Mouse (Mus musculus) CH12.LX (cell line): ENCODE data around the gene Atg5. TPM values are rescaled to one million over a fixed set of nuclear protein-coding genes. Genes with fewer than 3 reads are reported as not detected.

Experiments used
- DNase-seq: peaks from one replicate; pipeline ENCODE4 v3.0.0-alpha.2; 2013; ENCODE audit errors: extremely low read depth
- H3K27ac ChIP-seq: 2 replicates; pipeline ENCODE4 v1.5.1; 2012; ENCODE audit warnings: low read depth, mild to moderate bottlenecking, control low read depth, moderate library complexity; ENCODE audit not compliant: insufficient read depth
- H3K27me3 ChIP-seq: replicated peaks from 2 replicates; pipeline ENCODE3; 2012; ENCODE audit warnings: inconsistent platforms
- H3K36me3 ChIP-seq, 2 experiments: replicated peaks in 1 of 2; 2 replicates each; pipeline versions ENCODE3 to v1.6.1; 2012; ENCODE audit warnings: inconsistent platforms in 1 of 2, low read length in 1 of 2, mild to moderate bottlenecking in 1 of 2, mixed read lengths in 1 of 2, moderate library complexity in 1 of 2; ENCODE audit not compliant: control insufficient read depth in 1 of 2, insufficient read depth in 1 of 2
- H3K4me1 ChIP-seq, 2 experiments: 2 replicates each; pipeline ENCODE4 v1.6.1; 2012; ENCODE audit warnings: inconsistent platforms in 1 of 2, moderate library complexity in 1 of 2; ENCODE audit not compliant: insufficient read depth in 2 of 2, control insufficient read depth in 1 of 2
- H3K4me2 ChIP-seq: 2 replicates; pipeline ENCODE4 v1.6.1; 2012; ENCODE audit warnings: low read depth, mild to moderate bottlenecking, control low read depth; ENCODE audit not compliant: poor library complexity, insufficient read depth, severe bottlenecking
- H3K4me3 ChIP-seq, 3 experiments: fragments of 150-350 bp in 1 of 3; sonication (generic) in 1 of 3; replicated peaks in 1 of 3; 2 replicates each; pipeline versions ENCODE3 to v1.5.1; 2011 to 2012; ENCODE audit warnings: low read depth in 2 of 3, low read length in 2 of 3, mild to moderate bottlenecking in 2 of 3, moderate library complexity in 2 of 3, control low read depth in 1 of 3, improper control_type of control experiment in 1 of 3, inconsistent platforms in 1 of 3, mixed read lengths in 1 of 3; ENCODE audit not compliant: poor library complexity in 1 of 3
- H3K79me2 ChIP-seq: replicated peaks from 2 replicates; pipeline ENCODE4 v1.6.1; 2012; ENCODE audit warnings: mild to moderate bottlenecking, moderate library complexity; ENCODE audit not compliant: control insufficient read depth, poor library complexity, insufficient read depth, severe bottlenecking; ENCODE audit errors: extremely low read depth
- H3K9ac ChIP-seq: 2 replicates; pipeline ENCODE4 v1.6.1; 2012; ENCODE audit warnings: low read depth, mild to moderate bottlenecking, control low read depth, moderate library complexity; ENCODE audit not compliant: insufficient read depth
- H3K9me3 ChIP-seq: replicated peaks from 2 replicates; pipeline ENCODE3; 2012; ENCODE audit warnings: low read length, inconsistent platforms, mixed read lengths
- BHLHE40 ChIP-seq: IDR thresholded peaks from 2 replicates; pipeline ENCODE4 v1.6.1; 2011; ENCODE audit warnings: mild to moderate bottlenecking, low read depth, low read length, improper control_type of control experiment
- CHD2 ChIP-seq: IDR thresholded peaks from 2 replicates; pipeline ENCODE4 v1.6.1; 2011; ENCODE audit warnings: low read length, improper control_type of control experiment
- EP300 ChIP-seq: IDR thresholded peaks from 2 replicates; pipeline ENCODE4 v1.6.1; 2011; ENCODE audit warnings: low read length, improper control_type of control experiment
- ETS1 ChIP-seq: conservative IDR thresholded peaks from 2 replicates; pipeline ENCODE4 v1.6.1; 2012; ENCODE audit warnings: low read depth, mild to moderate bottlenecking, inconsistent platforms, low read length, improper control_type of control experiment, moderate library complexity
- GABPA ChIP-seq: IDR thresholded peaks from 2 replicates; pipeline ENCODE4 v1.6.1; 2012; ENCODE audit warnings: low read depth, low read length, improper control_type of control experiment, inconsistent platforms; ENCODE audit not compliant: insufficient replicate concordance
- HCFC1 ChIP-seq: IDR thresholded peaks from 2 replicates; pipeline ENCODE4 v1.6.1; 2012; ENCODE audit warnings: low read depth, mild to moderate bottlenecking, inconsistent platforms, low read length, improper control_type of control experiment
- IRF4 ChIP-seq: IDR thresholded peaks from 2 replicates; pipeline ENCODE4 v1.6.1; 2014; ENCODE audit warnings: low read depth, mild to moderate bottlenecking, inconsistent platforms, low read length, improper control_type of control experiment
- JUN ChIP-seq: IDR thresholded peaks from 2 replicates; pipeline ENCODE4 v1.6.1; 2011; ENCODE audit warnings: low read depth, mild to moderate bottlenecking, low read length, improper control_type of control experiment, moderate library complexity; ENCODE audit not compliant: insufficient read depth
- JUND ChIP-seq: conservative IDR thresholded peaks from 2 replicates; pipeline ENCODE4 v1.6.1; 2011; ENCODE audit warnings: low read depth, low read length, improper control_type of control experiment
- MAFK ChIP-seq: IDR thresholded peaks from 2 replicates; pipeline ENCODE4 v1.6.1; 2011; ENCODE audit warnings: low read length, improper control_type of control experiment; ENCODE audit not compliant: insufficient replicate concordance
- MAX ChIP-seq: IDR thresholded peaks from 2 replicates; pipeline ENCODE4 v1.6.1; 2011; ENCODE audit warnings: low read length, improper control_type of control experiment
- MAZ ChIP-seq: IDR thresholded peaks from 2 replicates; pipeline ENCODE4 v1.6.1; 2012; ENCODE audit warnings: low read depth, mild to moderate bottlenecking, inconsistent platforms, low read length, improper control_type of control experiment, moderate library complexity
- MEF2A ChIP-seq: IDR thresholded peaks from 2 replicates; pipeline ENCODE4 v1.6.1; 2014; ENCODE audit warnings: low read depth, mild to moderate bottlenecking, inconsistent platforms, low read length, improper control_type of control experiment, borderline replicate concordance
- MXI1 ChIP-seq: IDR thresholded peaks from 2 replicates; pipeline ENCODE4 v1.6.1; 2011; ENCODE audit warnings: mild to moderate bottlenecking, low read depth, low read length, improper control_type of control experiment
- POLR2A ChIP-seq: IDR thresholded peaks from 2 replicates; pipeline ENCODE4 v1.6.1; 2011; ENCODE audit warnings: low read depth, mild to moderate bottlenecking, improper control_type of control experiment, low read length
- POLR2AphosphoS2 ChIP-seq: IDR thresholded peaks from 2 replicates; pipeline ENCODE4 v1.6.1; 2011; ENCODE audit warnings: low read depth, low read length, improper control_type of control experiment
- RAD21 ChIP-seq: IDR thresholded peaks from 2 replicates; pipeline ENCODE4 v1.6.1; 2011; ENCODE audit warnings: low read depth, mild to moderate bottlenecking, low read length, improper control_type of control experiment, moderate library complexity
- RCOR1 ChIP-seq: conservative IDR thresholded peaks from 2 replicates; pipeline ENCODE4 v1.6.1; 2012; ENCODE audit warnings: low read depth, mild to moderate bottlenecking, inconsistent platforms, low read length, improper control_type of control experiment
- SIN3A ChIP-seq: IDR thresholded peaks from 2 replicates; pipeline ENCODE4 v1.6.1; 2012; ENCODE audit warnings: low read length, improper control_type of control experiment, inconsistent platforms
- SMC3 ChIP-seq: IDR thresholded peaks from 2 replicates; pipeline ENCODE4 v1.6.1; 2011; ENCODE audit warnings: low read depth, low read length, improper control_type of control experiment
- TCF12 ChIP-seq: IDR thresholded peaks from 2 replicates; pipeline ENCODE4 v1.6.1; 2014; ENCODE audit warnings: low read depth, mild to moderate bottlenecking, inconsistent platforms, low read length, improper control_type of control experiment
- UBTF ChIP-seq: IDR thresholded peaks from 2 replicates; pipeline ENCODE4 v1.6.1; 2012; ENCODE audit warnings: low read depth, mild to moderate bottlenecking, inconsistent platforms, low read length, improper control_type of control experiment, moderate library complexity
- USF1 ChIP-seq: IDR thresholded peaks from 2 replicates; pipeline ENCODE4 v1.6.1; 2014; ENCODE audit warnings: low read depth, mild to moderate bottlenecking, inconsistent platforms, low read length, improper control_type of control experiment
- USF2 ChIP-seq: conservative IDR thresholded peaks from 2 replicates; pipeline ENCODE4 v1.6.1; 2011; ENCODE audit warnings: low read depth, low read length, improper control_type of control experiment
- ZC3H11A ChIP-seq: IDR thresholded peaks from 2 replicates; pipeline ENCODE4 v1.6.1; 2012; ENCODE audit warnings: low read depth, mild to moderate bottlenecking, inconsistent platforms, low read length, improper control_type of control experiment
- ZMIZ1 ChIP-seq: IDR thresholded peaks from 2 replicates; pipeline ENCODE4 v1.6.1; 2012; ENCODE audit warnings: low read depth, mild to moderate bottlenecking, inconsistent platforms, low read length, improper control_type of control experiment
- dilution Hi-C: fragments of 300-500 bp; cut with MboI; formaldehyde crosslinking; loops from 2 replicates; pipeline ENCODE4 v1.14.3; 2020; ENCODE audit warnings: low sequenced_read_pairs; ENCODE audit not compliant: extremely low pct_unique_long_range_greater_than_20kb, extremely low pct_ligation_motif_present
- in situ Hi-C: fragments of 300-500 bp; cut with MboI; formaldehyde crosslinking; loops from 3 replicates; pipeline ENCODE4 v1.14.3; 2019; ENCODE audit warnings: low sequenced_read_pairs, low pct_ligation_motif_present, low pct_unique_long_range_greater_than_20kb, mixed read lengths
- polyA plus RNA-seq: library from polyadenylated mRNA; unstranded; fragments of >175 nt; gene quantifications from 2 replicates; pipeline ENCODE4 v1.2.1, GENCODE M21; 2012; ENCODE audit warnings: low read depth; ENCODE audit not compliant: insufficient read length
- total RNA-seq, 2 experiments: library from RNA; depleted of rRNA; stranded (reverse); fragments of 300-350 nt in 1 of 2; fragments of >200 nt in 1 of 2; gene quantifications; 2 replicates each; pipeline ENCODE4 v1.2.3; 2012 to 2014

Atg5 gene
- total and polyA plus RNA-seq, 3 experiments, result 15.6 to 47.5 (median 34.7) TPM

GRCm38 (mm10) chr10:44375501-44375900 lies 107.3 kb downstream of the Atg5 start:
- no peak for DNase-seq
- H3K79me2 ChIP-seq, result no peaks in the 10 kb centered on the region
- H3K9me3 ChIP-seq, result no peaks in the 10 kb centered on the region
- in situ Hi-C loops (loop anchor here (5.0 kb wide), 2 partner anchors 38 to 72 kb away; no protein-coding TSS in a partner anchor), dilution Hi-C loops (no loop called here)
- H3K4me2 ChIP-seq, result no peak overlapping the region
- H3K4me3 ChIP-seq, result no peak overlapping the region
- peaks cover 18 to 57% of the 10 kb centered on the region in 2 experiments for H3K4me1 ChIP-seq
- no peaks in the 10 kb centered on the region for H3K36me3 ChIP-seq
- TF ChIP-seq ZMIZ1, result no peak
- TF ChIP-seq GABPA, result no peak
- TF ChIP-seq RAD21, result no peak
- TF ChIP-seq SMC3, result no peak
- peak; percentile 54 for TF ChIP-seq EP300
- 0 out of 2 replicates have a peak, but pooled peaks have one; percentile 7 for TF ChIP-seq JUN
- no peak for TF ChIP-seq USF2
- TF ChIP-seq ZC3H11A, result no peak
- no peak for TF ChIP-seq MAFK
- TF ChIP-seq BHLHE40, result no peak
- no peak for TF ChIP-seq USF1
- TF ChIP-seq SIN3A, result no peak
- no peak for TF ChIP-seq MAZ
- TF ChIP-seq MXI1, result no peak
- TF ChIP-seq RCOR1, result no peak
- no peak for TF ChIP-seq HCFC1
- TF ChIP-seq CHD2, result no peak
- no peak for TF ChIP-seq UBTF
- H3K27ac ChIP-seq, result no peak overlapping the region
- H3K27me3 ChIP-seq, result no peaks in the 10 kb centered on the region
- H3K9ac ChIP-seq, result no peak overlapping the region

- H3K79me2 ChIP-seq, result no peaks in the 10 kb centered on the region
- in situ Hi-C loops (loop anchor here (5.0 kb wide), 2 partner anchors 41 to 69 kb away; no protein-coding TSS in a partner anchor), dilution Hi-C loops (no loop called here)
- DNase-seq, result peak; percentile 49
- no peaks in the 10 kb centered on the region for H3K36me3 ChIP-seq
- peak; percentile 54 for TF ChIP-seq JUN
- TF ChIP-seq TCF12, result peak; percentile 86
- TF ChIP-seq MEF2A, result peak; percentile 84; the same call in 1 of the 2 replicates
- no peak for TF ChIP-seq SIN3A
- 0 out of 2 replicates have a peak, but pooled peaks have one; percentile 53 for TF ChIP-seq MAX
- 0 out of 2 replicates have a peak, but pooled peaks have one; percentile 43 for TF ChIP-seq CHD2
- peak; percentile 67 for TF ChIP-seq BHLHE40
- TF ChIP-seq POLR2AphosphoS2, result no peak
- TF ChIP-seq EP300, result peak; percentile 93
- peak; percentile 78 for TF ChIP-seq IRF4
- peak; percentile 29; the same call in 1 of the 2 replicates for TF ChIP-seq ETS1
- 0 out of 2 replicates have a peak, but pooled peaks have one; percentile 19 for TF ChIP-seq RCOR1
- peak; percentile 71 for TF ChIP-seq JUND
- peak; percentile 71; the same call in 1 of the 2 replicates for TF ChIP-seq MAFK
- TF ChIP-seq ZMIZ1, result no peak
- TF ChIP-seq POLR2A, result no peak
- TF ChIP-seq, all 38 proteins: peak for 12
- H3K27me3 ChIP-seq, result no peaks in the 10 kb centered on the region
- no peaks in the 10 kb centered on the region for H3K9me3 ChIP-seq
- H3K9ac ChIP-seq, result peak overlapping the region; percentile 63
- H3K27ac ChIP-seq, result peak overlapping the region; percentile 68
- H3K4me1 ChIP-seq, result peaks cover 25 to 68% of the 10 kb centered on the region in 2 experiments
- H3K4me2 ChIP-seq, result peak overlapping the region; percentile 73
- no peak overlapping the region for H3K4me3 ChIP-seq
Measured at GRCm38 (mm10) chr10:44377821-44378220, 109.7 kb downstream of the Atg5 start.
